Mouse (Mus musculus) cerebellum, postnatal 36 days (tissue): ENCODE measurements around the gene Dusp2.

ENCODE experiments used
- DNase-seq, 2 experiments: peaks; one replicate each; pipeline ENCODE4 v3.0.0; 2021 to 2022; ENCODE audit warnings: mixed read lengths in 2 of 2

Gene Dusp2

GRCm38 (mm10) chr2:127369703-127370376, 33.9 kb downstream of the Dusp2 start:
- no peak for DNase-seq

GRCm38 (mm10) chr2:127370561-127371483, 34.9 kb downstream of the Dusp2 start:
- DNase-seq, result no peak

DNA sequence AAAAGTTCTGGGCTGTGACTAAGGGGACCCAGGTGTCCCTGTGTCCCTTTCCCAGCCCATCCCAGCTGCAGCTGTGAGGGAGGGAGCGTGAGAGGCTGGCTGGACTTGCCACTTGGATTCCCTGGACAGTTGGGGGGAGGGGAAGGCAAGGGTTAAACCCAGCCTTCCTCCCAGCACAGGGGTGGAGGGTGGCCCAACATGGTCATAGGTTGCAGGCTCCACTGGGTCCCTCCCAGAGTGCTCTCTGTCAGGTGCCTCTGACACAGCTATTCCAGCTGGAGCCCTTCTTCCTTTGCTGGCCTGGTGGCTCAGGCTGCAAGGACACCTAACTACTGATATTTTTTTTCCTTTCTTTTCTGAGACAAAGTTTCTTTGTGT, 35.5 kb downstream of the Dusp2 start:
- no peak for DNase-seq

DNA sequence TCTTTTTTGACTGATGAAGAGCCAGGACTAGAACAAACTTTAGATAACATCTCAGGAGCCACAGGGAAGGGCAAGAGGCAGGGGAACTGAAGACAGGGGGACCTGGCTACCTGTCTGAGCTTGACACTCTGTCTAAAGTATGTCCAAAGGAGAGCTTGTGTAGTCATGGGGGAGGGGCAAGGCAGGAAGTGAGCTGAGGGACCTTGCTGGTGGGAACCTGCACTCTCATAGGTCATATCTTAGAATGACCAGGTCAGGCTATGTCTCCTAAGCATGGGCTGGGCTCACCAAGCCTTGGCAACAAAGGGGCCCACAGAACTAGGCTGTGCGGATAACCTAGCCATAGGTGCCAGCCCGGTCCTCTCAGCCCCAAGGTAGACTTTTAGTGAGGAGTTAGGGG, 36.1 kb downstream of the Dusp2 start:
- DNase-seq, result no peak

- DNase-seq, result no peak
These were observed 38.2 kb downstream of the Dusp2 start for GRCm38 (mm10) chr2:127374131-127374530.

- no peak for DNase-seq
These were observed 39.1 kb downstream of the Dusp2 start for GRCm38 (mm10) chr2:127375087-127375486.

GRCm38 (mm10) chr2:127375759-127376341, 39.9 kb downstream of the Dusp2 start:
- no peak for DNase-seq

DNA sequence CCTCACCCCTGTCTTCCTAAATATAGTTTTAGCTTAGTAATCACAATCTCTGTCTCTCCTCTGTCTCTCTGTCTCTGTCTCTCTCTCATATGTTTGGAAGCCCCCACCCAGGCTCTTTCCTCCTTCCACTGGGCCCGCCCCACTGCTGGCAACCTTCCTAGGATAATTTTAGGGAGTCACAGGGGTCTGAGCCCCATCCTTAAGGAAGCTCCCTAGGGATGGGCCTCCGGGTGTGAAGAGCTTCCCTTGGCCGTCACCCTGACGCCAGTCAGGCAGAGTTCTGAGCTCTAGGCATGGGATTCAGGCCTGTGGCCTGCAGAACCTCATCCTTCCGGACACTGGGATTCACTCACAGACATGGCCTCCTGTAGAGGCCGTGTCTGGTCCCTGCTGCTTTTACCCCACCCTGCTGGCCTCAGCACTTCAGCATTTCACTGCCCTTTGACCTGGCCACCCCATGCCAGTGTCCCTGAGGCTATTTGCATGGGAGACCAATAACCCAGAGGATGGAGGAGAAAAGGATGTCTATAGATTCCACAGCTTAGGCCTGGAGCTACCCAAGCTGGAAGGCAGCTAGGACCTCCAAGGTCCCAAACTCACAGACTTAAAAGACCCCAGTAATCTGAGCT, 40.6 kb downstream of the Dusp2 start:
- DNase-seq, result no peak

DNA sequence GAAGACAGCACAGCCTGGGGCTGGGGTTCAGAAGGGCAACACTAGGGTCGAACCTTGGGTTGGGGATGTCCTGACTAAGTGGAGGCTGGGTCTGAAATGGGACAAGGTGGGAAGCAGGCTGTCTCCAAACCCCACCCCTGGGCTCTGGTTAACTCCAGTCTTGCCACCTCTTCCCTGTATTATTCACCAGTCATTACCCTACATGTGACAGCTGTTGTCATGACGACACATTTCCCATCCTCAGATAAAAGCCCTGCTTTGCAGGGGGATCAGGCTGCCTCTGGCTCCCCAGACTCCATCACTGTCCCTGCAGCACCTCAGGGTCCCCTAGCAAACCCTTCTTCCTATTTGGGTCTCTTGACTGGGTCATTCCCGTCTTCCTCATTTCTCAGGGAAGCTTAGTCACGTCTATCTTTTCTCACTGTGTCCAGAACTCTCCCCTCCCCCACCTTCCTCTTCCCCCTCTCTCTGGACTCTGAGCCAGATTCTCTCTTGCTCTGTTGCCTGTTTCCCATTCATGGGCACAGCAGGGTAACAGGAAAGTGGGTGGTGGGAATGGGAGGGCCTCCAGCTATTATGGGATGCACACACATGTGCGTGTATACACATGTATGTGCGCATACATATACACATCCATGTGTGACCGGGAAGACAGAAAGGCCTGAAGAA, 42.1 kb downstream of the Dusp2 start:
- no peak for DNase-seq

GRCm38 (mm10) chr2:127378611-127378990, 42.6 kb downstream of the Dusp2 start:
- no peak for DNase-seq

DNA sequence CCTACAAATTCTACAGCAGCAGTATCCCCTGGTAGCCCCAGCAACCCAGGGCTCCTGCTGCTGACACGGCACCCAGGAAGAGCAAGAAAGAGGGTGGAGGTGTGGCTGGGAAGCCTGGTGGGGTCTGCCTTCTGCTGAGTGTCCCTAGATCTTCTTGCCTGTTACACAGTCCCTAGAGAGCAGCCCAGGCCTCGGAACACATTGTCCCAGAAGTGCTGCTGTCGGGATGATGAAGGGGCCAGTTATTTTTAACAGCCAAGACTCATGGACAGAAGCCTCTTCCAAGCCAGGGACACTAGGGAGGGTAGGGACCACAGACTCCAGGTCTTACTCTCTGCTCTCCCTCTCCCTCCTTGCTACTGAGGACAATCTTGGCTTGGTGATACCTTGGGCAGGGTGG, 43.3 kb downstream of the Dusp2 start:
- no peak for DNase-seq

DNA sequence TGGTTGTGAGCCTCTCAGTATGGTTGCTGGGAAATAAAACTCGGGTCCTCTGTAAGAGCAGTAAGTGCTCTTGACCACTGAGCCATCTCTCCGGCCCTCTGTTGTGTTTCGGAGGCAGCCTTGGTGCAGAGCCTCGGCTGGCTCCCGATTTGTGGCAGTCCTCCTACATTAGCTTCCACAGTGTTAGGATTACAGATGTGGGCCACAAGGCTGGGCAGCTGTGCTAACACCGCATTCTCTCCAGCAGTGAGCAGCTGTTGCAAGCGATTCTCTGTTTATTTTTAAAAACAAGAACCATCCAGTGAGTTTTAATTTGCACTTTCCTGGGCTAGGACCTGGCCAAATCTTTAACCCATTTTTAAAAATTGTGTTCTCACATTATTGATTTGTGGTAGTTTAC, 47.9 kb downstream of the Dusp2 start:
- no peak for DNase-seq

DNA sequence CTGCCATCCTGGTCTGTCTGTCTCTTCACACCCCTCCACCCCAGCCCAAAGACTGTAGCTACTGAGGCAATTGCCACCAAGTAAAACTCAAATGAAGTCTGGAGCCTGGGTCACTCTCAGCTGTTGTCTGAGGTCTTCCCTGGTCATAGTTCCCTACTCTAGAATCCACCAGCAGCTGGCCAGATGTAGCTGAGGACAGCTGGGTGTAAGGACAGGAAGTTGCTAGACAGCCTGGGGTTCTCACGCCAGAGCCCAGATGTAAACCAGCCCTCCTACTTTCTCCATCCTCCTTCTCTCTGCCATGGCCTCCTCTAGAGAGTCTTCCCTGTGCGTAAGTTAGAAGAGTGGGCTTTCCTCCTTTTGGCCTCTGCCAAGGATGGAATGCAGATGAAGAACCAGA, 51.6 kb downstream of the Dusp2 start:
- no peak for DNase-seq
